Mouse (Mus musculus): ENCODE measurements around the gene Abi1. TPM values are rescaled to one million over a fixed set of nuclear protein-coding genes. Genes with fewer than 3 reads are reported as not detected.

The Abi1 gene
- 37.0 and 40.6 TPM in 2 replicates for polyA plus RNA-seq (2016; fragmentation: Nextera tagmentation; extraction: Ambion mirVana)

DNA sequence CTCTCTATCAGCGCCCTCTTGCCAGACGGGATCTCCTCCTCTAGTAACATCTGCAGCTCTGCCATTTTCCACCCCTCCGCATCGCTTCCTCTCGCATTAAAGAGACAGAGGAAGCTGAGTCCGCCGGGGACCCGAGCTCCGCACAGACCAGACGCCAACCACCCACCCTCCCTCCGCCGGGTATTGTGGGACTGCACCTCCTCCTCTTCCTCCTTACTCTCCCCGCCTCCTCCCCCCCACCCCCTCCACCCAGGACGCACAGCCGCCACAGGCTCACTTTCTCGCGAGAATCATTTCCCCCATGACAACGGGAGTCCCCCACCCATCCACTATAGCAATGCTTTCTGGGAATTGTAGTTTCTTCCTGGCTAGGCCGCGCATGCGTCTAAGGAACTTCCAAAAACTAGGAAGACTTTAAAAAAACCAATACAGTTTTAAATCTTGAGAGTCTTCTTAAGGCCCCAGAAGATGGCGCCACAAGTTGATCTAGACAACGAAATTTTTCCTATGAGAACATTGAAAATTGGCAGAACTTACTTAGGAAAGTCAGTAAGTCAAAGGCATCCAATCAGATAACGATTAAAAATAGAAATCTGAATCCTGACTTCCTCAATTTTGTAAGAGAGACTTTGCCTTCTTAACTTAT, at the start of gene Abi1:
Gene Abi1, minus strand, starts transcription at position 241 of the 646 bp plus-strand sequence.
- peak within 1 kb of the TSS; percentile 97 for H3K27ac ChIP-seq
- peak within 1 kb of the TSS; percentile 82 for H3K4me2 ChIP-seq
- 3% methylated on average over 24 of the region's 24 CpGs for WGBS
- H3K9me3 ChIP-seq: no peaks in the 10 kb centered on the region
- H3K4me3 ChIP-seq (replicated peaks): peak within 1 kb of the TSS; percentile 92
- H3K27me3 ChIP-seq: no peaks in the 10 kb centered on the region
- peak; percentile 96 for ATAC-seq (ENCODE audit: insufficient number of reproducible peaks, insufficient read depth, low FRiP score, low TSS enrichment, low read depth)
- H3K4me1 ChIP-seq (replicated peaks): peaks cover 12% of the 10 kb centered on the region
- peak within 1 kb of the TSS; percentile 95 for H3K9ac ChIP-seq (replicated peaks)
- no peaks in the 10 kb centered on the region for H3K36me3 ChIP-seq

GRCm38 (mm10) chr2:23084540-23084939, 44.5 kb upstream of the Abi1 start:
- no peak overlapping the region for H3K27ac ChIP-seq
- H3K4me1 ChIP-seq (replicated peaks): no peaks in the 10 kb centered on the region
- no peak overlapping the region for H3K4me3 ChIP-seq (replicated peaks)
- no peak overlapping the region for H3K4me2 ChIP-seq
- no peaks in the 10 kb centered on the region for H3K9me3 ChIP-seq
- H3K9ac ChIP-seq (replicated peaks): no peak overlapping the region
- WGBS: 94% methylated on average over 8 of the region's 8 CpGs
- ATAC-seq (ENCODE audit: insufficient number of reproducible peaks, insufficient read depth, low FRiP score, low TSS enrichment, low read depth): no peak
- no peaks in the 10 kb centered on the region for H3K27me3 ChIP-seq
- peaks cover 82% of the 10 kb centered on the region for H3K36me3 ChIP-seq

- Histone ChIP-seq H3K4me1 (replicated peaks) (no peaks in the 10 kb centered on the region), H3K9me3 (no peaks in the 10 kb centered on the region), H3K4me3 (replicated peaks) (no peak overlapping the region), H3K4me2 (no peak overlapping the region), H3K36me3 (peaks cover 66% of the 10 kb centered on the region), H3K9ac (replicated peaks) (no peak overlapping the region), H3K27ac (no peak overlapping the region), H3K27me3 (no peaks in the 10 kb centered on the region)
- WGBS: 97% methylated on average over 2 of the region's 2 CpGs
- no peak for ATAC-seq (ENCODE audit: insufficient number of reproducible peaks, insufficient read depth, low FRiP score, low TSS enrichment, low read depth)
These were observed 38.5 kb upstream of the Abi1 start for GRCm38 (mm10) chr2:23078588-23078987.

GRCm38 (mm10) chr2:23077693-23078092, 37.7 kb upstream of the Abi1 start:
- Histone ChIP-seq H3K4me3 (replicated peaks) (no peak overlapping the region), H3K36me3 (peaks cover 59% of the 10 kb centered on the region), H3K9ac (replicated peaks) (no peak overlapping the region), H3K4me2 (no peak overlapping the region), H3K4me1 (replicated peaks) (no peaks in the 10 kb centered on the region), H3K27ac (no peak overlapping the region), H3K27me3 (no peaks in the 10 kb centered on the region), H3K9me3 (no peaks in the 10 kb centered on the region)
- ATAC-seq (ENCODE audit: insufficient number of reproducible peaks, insufficient read depth, low FRiP score, low TSS enrichment, low read depth): no peak
- 89% methylated on average over 5 of the region's 5 CpGs for WGBS

DNA sequence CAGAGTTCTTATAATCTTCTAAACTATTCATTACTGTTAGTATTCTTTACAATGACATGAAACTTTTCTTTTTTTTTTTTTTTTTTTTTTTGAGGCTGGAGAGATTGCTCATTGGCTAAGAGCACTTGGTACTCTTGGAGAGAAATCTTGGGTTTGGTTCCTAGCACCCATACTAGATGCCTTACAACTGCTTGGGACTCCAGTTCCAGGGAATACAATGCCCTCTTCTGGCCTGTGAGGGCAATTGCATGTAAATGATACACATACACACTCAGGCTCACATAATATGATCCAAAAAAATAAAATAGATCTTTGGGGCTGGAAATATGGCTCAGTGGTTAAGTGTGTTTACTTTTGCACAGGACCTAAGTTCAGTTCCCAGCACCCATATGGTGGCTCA, 36.7 kb upstream of the Abi1 start:
- Histone ChIP-seq H3K4me3 (replicated peaks) (no peak overlapping the region), H3K4me1 (replicated peaks) (no peaks in the 10 kb centered on the region), H3K4me2 (no peak overlapping the region), H3K36me3 (peaks cover 53% of the 10 kb centered on the region), H3K9me3 (no peaks in the 10 kb centered on the region), H3K9ac (replicated peaks) (no peak overlapping the region), H3K27me3 (no peaks in the 10 kb centered on the region), H3K27ac (no peak overlapping the region)
- ATAC-seq (ENCODE audit: insufficient number of reproducible peaks, insufficient read depth, low FRiP score, low TSS enrichment, low read depth): no peak

DNA sequence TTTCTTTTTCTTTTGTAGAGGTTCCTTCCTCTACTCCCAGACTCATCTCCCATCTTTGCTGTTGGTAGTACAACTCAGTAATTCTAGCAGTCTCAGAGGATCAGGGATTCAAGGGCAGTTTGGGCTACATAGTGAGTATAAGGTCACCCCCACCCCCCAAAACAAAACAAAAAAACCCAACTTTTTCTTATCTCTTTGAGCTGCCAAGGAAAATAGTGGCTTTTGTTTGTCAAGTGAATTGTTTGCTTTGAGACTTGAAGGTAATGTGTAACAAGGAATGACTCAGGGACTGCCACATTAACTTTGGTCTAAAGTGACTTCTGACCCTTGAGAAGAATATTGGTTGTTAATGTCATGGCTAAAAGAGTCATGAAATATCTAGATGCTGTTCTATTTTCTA, 35.8 kb upstream of the Abi1 start:
- ATAC-seq (ENCODE audit: insufficient number of reproducible peaks, insufficient read depth, low FRiP score, low TSS enrichment, low read depth): no peak
- H3K9ac ChIP-seq (replicated peaks): no peak overlapping the region
- no peak overlapping the region for H3K4me2 ChIP-seq
- H3K4me3 ChIP-seq (replicated peaks): no peak overlapping the region
- H3K9me3 ChIP-seq: no peaks in the 10 kb centered on the region
- H3K4me1 ChIP-seq (replicated peaks): no peaks in the 10 kb centered on the region
- peaks cover 45% of the 10 kb centered on the region for H3K36me3 ChIP-seq
- H3K27ac ChIP-seq: no peak overlapping the region
- H3K27me3 ChIP-seq: no peaks in the 10 kb centered on the region

GRCm38 (mm10) chr2:23071406-23071805, 31.4 kb upstream of the Abi1 start:
- H3K9me3 ChIP-seq: no peaks in the 10 kb centered on the region
- no peaks in the 10 kb centered on the region for H3K4me1 ChIP-seq (replicated peaks)
- 83% methylated on average over 1 of the region's 1 CpGs for WGBS
- peaks cover 14% of the 10 kb centered on the region for H3K36me3 ChIP-seq
- no peak overlapping the region for H3K27ac ChIP-seq
- no peak overlapping the region for H3K4me2 ChIP-seq
- no peaks in the 10 kb centered on the region for H3K27me3 ChIP-seq
- no peak overlapping the region for H3K9ac ChIP-seq (replicated peaks)
- no peak overlapping the region for H3K4me3 ChIP-seq (replicated peaks)
- no peak for ATAC-seq (ENCODE audit: insufficient number of reproducible peaks, insufficient read depth, low FRiP score, low TSS enrichment, low read depth)

- ATAC-seq (ENCODE audit: insufficient number of reproducible peaks, insufficient read depth, low FRiP score, low TSS enrichment, low read depth): no peak
- Histone ChIP-seq H3K4me3 (replicated peaks) (no peak overlapping the region), H3K27ac (no peak overlapping the region), H3K9me3 (no peaks in the 10 kb centered on the region), H3K4me1 (replicated peaks) (no peaks in the 10 kb centered on the region), H3K27me3 (no peaks in the 10 kb centered on the region), H3K9ac (replicated peaks) (no peak overlapping the region), H3K36me3 (peaks cover 9% of the 10 kb centered on the region; the same call in 1 of the 2 replicates), H3K4me2 (no peak overlapping the region)
- WGBS: 97% methylated on average over 2 of the region's 2 CpGs
These were observed 30.4 kb upstream of the Abi1 start for GRCm38 (mm10) chr2:23070491-23070890.

DNA sequence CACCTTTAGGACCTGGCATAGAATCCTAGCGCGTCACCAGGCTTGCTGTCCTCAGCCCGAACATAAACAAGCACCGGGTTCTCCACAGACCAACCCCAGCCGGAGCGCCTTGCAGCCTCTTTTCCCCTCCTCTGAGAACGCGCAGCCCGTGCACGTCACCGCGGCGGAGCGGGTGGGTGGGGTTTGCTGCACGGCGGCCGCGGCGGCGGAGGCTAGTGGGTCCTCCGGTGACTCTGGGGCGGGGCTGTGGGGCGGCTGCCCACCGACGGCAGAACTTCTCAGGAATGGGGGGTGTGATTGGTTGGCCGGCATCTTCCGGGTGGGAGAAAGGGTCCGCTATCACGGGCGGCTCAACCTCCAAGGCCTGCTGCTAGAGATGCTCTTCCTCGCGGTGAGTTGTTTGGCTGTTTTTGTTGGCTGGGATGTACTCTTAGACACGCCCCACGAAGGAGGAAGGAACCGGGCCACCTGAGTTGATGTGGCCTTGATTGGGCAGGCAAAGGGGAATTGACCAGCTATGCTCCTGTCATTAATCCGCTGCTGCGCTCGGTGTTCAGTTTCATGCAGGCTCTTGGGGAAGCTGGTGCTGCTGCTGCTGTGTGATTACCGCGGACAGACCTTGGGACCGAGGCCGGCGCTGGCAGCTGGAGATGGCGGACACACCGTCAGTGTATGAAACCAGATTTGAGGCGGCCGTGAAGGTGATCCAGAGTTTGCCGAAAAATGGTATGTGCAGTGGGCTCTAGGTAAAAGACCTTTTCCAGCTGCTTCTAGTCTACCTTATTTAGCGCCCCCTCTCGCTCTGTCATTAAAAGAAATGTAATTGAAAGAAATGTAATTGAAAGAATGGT, 29.1 kb upstream of the Abi1 start:
- H3K27me3 ChIP-seq: no peaks in the 10 kb centered on the region
- H3K27ac ChIP-seq: peak overlapping the region; percentile 95
- H3K4me1 ChIP-seq (replicated peaks): no peaks in the 10 kb centered on the region
- peak overlapping the region; percentile 73 for H3K9ac ChIP-seq (replicated peaks)
- WGBS: under 1% methylated on average over 48 of the region's 50 CpGs
- H3K9me3 ChIP-seq: no peaks in the 10 kb centered on the region
- ATAC-seq (ENCODE audit: insufficient number of reproducible peaks, insufficient read depth, low FRiP score, low TSS enrichment, low read depth): peak; percentile 87
- 0 out of 2 replicates have a peak, but pooled peaks cover 3% of the 10 kb centered on the region for H3K36me3 ChIP-seq
- H3K4me2 ChIP-seq: peak overlapping the region; percentile 92
- H3K4me3 ChIP-seq (replicated peaks): peak overlapping the region; percentile 65

DNA sequence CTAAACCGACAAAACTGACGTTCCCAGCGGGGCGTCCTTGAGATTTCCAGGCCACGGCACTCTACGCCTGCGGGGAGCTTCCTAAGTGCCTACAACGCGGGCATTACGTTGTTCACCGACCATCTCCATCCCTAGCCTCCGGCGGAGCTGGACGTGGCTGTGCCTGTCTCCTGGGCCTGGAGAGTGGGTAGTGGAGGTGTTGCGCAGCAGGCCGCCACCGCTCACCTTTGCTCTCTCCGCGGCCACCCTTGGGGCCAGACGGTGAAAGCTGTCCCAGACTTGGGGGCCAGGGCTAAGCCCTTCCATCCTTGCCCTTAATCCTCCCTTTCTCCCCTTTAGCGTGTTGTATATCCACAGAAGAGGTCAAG, 28.3 kb upstream of the Abi1 start:
- H3K27me3 ChIP-seq: no peaks in the 10 kb centered on the region
- H3K4me3 ChIP-seq (replicated peaks): peak overlapping the region; percentile 65
- H3K9me3 ChIP-seq: no peaks in the 10 kb centered on the region
- peak overlapping the region; percentile 95 for H3K27ac ChIP-seq
- H3K4me2 ChIP-seq: peak overlapping the region; percentile 92
- under 1% methylated on average over 21 of the region's 21 CpGs for WGBS
- no peaks in the 10 kb centered on the region for H3K4me1 ChIP-seq (replicated peaks)
- 0 out of 2 replicates have a peak, but pooled peaks cover 3% of the 10 kb centered on the region for H3K36me3 ChIP-seq
- H3K9ac ChIP-seq (replicated peaks): peak overlapping the region; percentile 73
- peak; percentile 76; the same call in 1 of the 2 replicates for ATAC-seq (ENCODE audit: insufficient number of reproducible peaks, insufficient read depth, low FRiP score, low TSS enrichment, low read depth)

- Histone ChIP-seq H3K27me3 (no peaks in the 10 kb centered on the region), H3K9ac (replicated peaks) (peak within 1 kb of the TSS; percentile 73), H3K36me3 (0 out of 2 replicates have a peak, but pooled peaks cover 3% of the 10 kb centered on the region), H3K27ac (peak within 1 kb of the TSS; percentile 95), H3K9me3 (no peaks in the 10 kb centered on the region), H3K4me3 (replicated peaks) (peak within 1 kb of the TSS; percentile 65), H3K4me1 (replicated peaks) (no peaks in the 10 kb centered on the region), H3K4me2 (peak within 1 kb of the TSS; percentile 92)
- 2% methylated on average over 34 of the region's 34 CpGs for WGBS
- ATAC-seq (ENCODE audit: insufficient number of reproducible peaks, insufficient read depth, low FRiP score, low TSS enrichment, low read depth): peak; percentile 92
These were observed 27.7 kb upstream of the Abi1 start, which contains the start of gene Acbd5 for GRCm38 (mm10) chr2:23067552-23068369. TSS of gene Acbd5 (plus strand) at chr2:23068167.

All from limb, embryonic 12.5 days (tissue).